Mouse (Mus musculus) adrenal gland, adult 10 weeks (tissue): ENCODE measurements around the gene Sbk2. TPM values are rescaled to one million over a fixed set of nuclear protein-coding genes. Genes with fewer than 3 reads are reported as not detected.

ENCODE experiments used
- polyA plus RNA-seq: library from polyadenylated mRNA; stranded (reverse); fragments of 350-450 nt; fragmentation: Illumina TruSeq; extraction: RNeasy Lipid Tissue Mini Kit (QIAGEN cat#74804); gene quantifications from one replicate; pipeline ENCODE4 v1.2.3, GENCODE M21; 2014; ENCODE audit warnings: low read depth, low replicate concordance

Sbk2 gene
- not detected for polyA plus RNA-seq

GRCm38 (mm10) chr7:4964272-4964671 is at the start of gene Sbk2:
Gene Sbk2 (minus strand): TSS chr7:4964406.

GRCm38 (mm10) chr7:4996003-4996895 is 32.0 kb upstream of the Sbk2 start, which contains the start of gene Zfp579:
Gene Zfp579 (minus strand): TSS chr7:4996158.

GRCm38 (mm10) chr7:4971068-4971467 is 6.9 kb upstream of the Sbk2 start, which contains the start of gene Sbk3:
Gene Sbk3 (minus strand): TSS chr7:4971168.

GRCm38 (mm10) chr7:4925441-4926381 is 38.5 kb downstream of the Sbk2 start, which contains the start of gene Ssc5d:
Gene Ssc5d (plus strand): TSS chr7:4925785.

GRCm38 (mm10) chr7:4921824-4922482 is 42.3 kb downstream of the Sbk2 start, which contains the start of gene Nat14:
Gene Nat14 (plus strand): TSS chr7:4922028.

GRCm38 (mm10) chr7:4915007-4915665 is 49.1 kb downstream of the Sbk2 start, which contains the start of gene Zfp628:
Gene Zfp628 (plus strand): TSS chr7:4915217.

GRCm38 (mm10) chr7:4906466-4906950 is 57.7 kb downstream of the Sbk2 start, which contains the start of gene Gm36210:
Gene Gm36210 (minus strand): TSS chr7:4906516.

Other genes starting within 250 kb of the Sbk2 start
- not detected for gene Tmem150b, start 239.2 kb downstream of the Sbk2 start, polyA plus RNA-seq
- gene Kmt5c, start 224.3 kb downstream of the Sbk2 start, polyA plus RNA-seq: 1.4 TPM
- not detected for gene Cox6b2, start 211.3 kb downstream of the Sbk2 start, polyA plus RNA-seq
- gene Fam71e2, start 193.1 kb downstream of the Sbk2 start, polyA plus RNA-seq: not detected
- gene Il11, start 181.5 kb downstream of the Sbk2 start, polyA plus RNA-seq: not detected
- not detected for gene Tmem190, start 181.5 kb downstream of the Sbk2 start, polyA plus RNA-seq
- 0.76 TPM for gene Tmem238, start 174.8 kb downstream of the Sbk2 start, polyA plus RNA-seq
- 12.7 TPM for gene Rpl28, start 171.5 kb downstream of the Sbk2 start, polyA plus RNA-seq
- 4.3 TPM for gene Ube2s, start 151.8 kb downstream of the Sbk2 start, polyA plus RNA-seq
- gene Shisa7, start 119.7 kb downstream of the Sbk2 start, polyA plus RNA-seq: 1.0 TPM
- gene Isoc2b, start 94.1 kb downstream of the Sbk2 start, polyA plus RNA-seq: 3.3 TPM
- 2.7 TPM for gene Isoc2a, start 87.3 kb downstream of the Sbk2 start, polyA plus RNA-seq
- gene Gm36210, start 57.9 kb downstream of the Sbk2 start, polyA plus RNA-seq: not detected
- gene Zfp628, start 49.2 kb downstream of the Sbk2 start, polyA plus RNA-seq: not detected
- 1.2 TPM for gene Nat14, start 42.4 kb downstream of the Sbk2 start, polyA plus RNA-seq
- gene Ssc5d, start 38.6 kb downstream of the Sbk2 start, polyA plus RNA-seq: not detected
- not detected for gene Sbk3, start 6.8 kb upstream of the Sbk2 start, polyA plus RNA-seq
- 7.5 TPM for gene Zfp579, start 31.8 kb upstream of the Sbk2 start, polyA plus RNA-seq
- not detected for gene Zfp524, start 50.0 kb upstream of the Sbk2 start, polyA plus RNA-seq
- 12.4 TPM for gene Fiz1, start 50.3 kb upstream of the Sbk2 start, polyA plus RNA-seq
- not detected for gene Gm44973, start 51.1 kb upstream of the Sbk2 start, polyA plus RNA-seq
- gene Zfp865, start 56.0 kb upstream of the Sbk2 start, polyA plus RNA-seq: 4.8 TPM
- not detected for gene Ccdc106, start 56.1 kb upstream of the Sbk2 start, polyA plus RNA-seq
- gene 4632433K11Rik, start 69.7 kb upstream of the Sbk2 start, polyA plus RNA-seq: 4.7 TPM
- 3.0 TPM for gene Zfp784, start 74.0 kb upstream of the Sbk2 start, polyA plus RNA-seq
- 0.58 TPM for gene Zfp580, start 87.1 kb upstream of the Sbk2 start, polyA plus RNA-seq
- gene U2af2, start 97.7 kb upstream of the Sbk2 start, polyA plus RNA-seq: 12.6 TPM
- gene Epn1, start 115.8 kb upstream of the Sbk2 start, polyA plus RNA-seq: 2.2 TPM
- gene Rfpl4, start 152.5 kb upstream of the Sbk2 start, polyA plus RNA-seq: not detected
- gene Rasl2-9, start 161.5 kb upstream of the Sbk2 start, polyA plus RNA-seq: 1.5 TPM
- gene Vmn1r55, start 185.3 kb upstream of the Sbk2 start, polyA plus RNA-seq: not detected
- not detected for gene Vmn1r56, start 232.3 kb upstream of the Sbk2 start, polyA plus RNA-seq